Mouse (Mus musculus) R1 (cell line): ENCODE data around the gene Fign.

ENCODE experiments used
- DNase-seq: peaks from one replicate; pipeline ENCODE4 v3.0.0-alpha.2; 2018; ENCODE audit warnings: low read depth, low spot score

Fign gene

GRCm38 (mm10) chr2:64059477-64059876 is 38.4 kb downstream of the Fign start:
- no peak for DNase-seq

GRCm38 (mm10) chr2:64048142-64048541 is 49.7 kb downstream of the Fign start:
- no peak for DNase-seq

- no peak for DNase-seq
Measured at GRCm38 (mm10) chr2:64043099-64043498, 54.7 kb downstream of the Fign start.

- DNase-seq, result no peak
Measured at GRCm38 (mm10) chr2:64035393-64035792, 62.4 kb downstream of the Fign start.

- DNase-seq, result no peak
Measured at GRCm38 (mm10) chr2:64033871-64034270, 64.0 kb downstream of the Fign start.

- DNase-seq, result no peak
Measured at GRCm38 (mm10) chr2:64025961-64026360, 71.9 kb downstream of the Fign start.

GRCm38 (mm10) chr2:63994304-63995023 is 103.4 kb downstream of the Fign start:
- no peak for DNase-seq

- no peak for DNase-seq
Measured at GRCm38 (mm10) chr2:63985426-63985825, 112.4 kb downstream of the Fign start.

- no peak for DNase-seq
Measured at GRCm38 (mm10) chr2:63982351-63982751, 115.5 kb downstream of the Fign start.

GRCm38 (mm10) chr2:63981449-63981848 is 116.4 kb downstream of the Fign start:
- no peak for DNase-seq

GRCm38 (mm10) chr2:63969633-63970032 is 128.2 kb downstream of the Fign start:
- DNase-seq, result no peak

GRCm38 (mm10) chr2:63931041-63931440 is 166.8 kb downstream of the Fign start:
- peak; percentile 69 for DNase-seq

- DNase-seq, result peak; percentile 53
Measured at GRCm38 (mm10) chr2:63926481-63927097, 171.2 kb downstream of the Fign start.

GRCm38 (mm10) chr2:63925721-63926235 is 172.1 kb downstream of the Fign start:
- no peak for DNase-seq
